Mouse (Mus musculus) ES-Bruce4 (cell line): ENCODE results near the gene Glt1d1.

Experiments
- CTCF ChIP-seq: IDR thresholded peaks from one replicate; pipeline ENCODE4 v1.8.1; 2011; ENCODE audit warnings: low read depth, low read length
- EP300 ChIP-seq: IDR thresholded peaks from 2 replicates; pipeline ENCODE4 v1.6.1; 2011; ENCODE audit warnings: low read depth, low read length; ENCODE audit not compliant: insufficient read depth
- POLR2A ChIP-seq: IDR thresholded peaks from one replicate; pipeline ENCODE4 v1.8.1; 2011; ENCODE audit warnings: low read length; ENCODE audit not compliant: insufficient read depth

GRCm38 (mm10) chr5:127699679-127700078, 67.6 kb downstream of the Glt1d1 start:
- no peak for TF ChIP-seq CTCF
- no peak for TF ChIP-seq EP300
- TF ChIP-seq POLR2A = no peak
